Mouse (Mus musculus): Measurements from ENCODE around the gene Iqgap2. TPM values are rescaled to one million over a fixed set of nuclear protein-coding genes. Genes with fewer than 3 reads are reported as not detected.

Iqgap2 gene
- total and polyA plus RNA-seq, 3 experiments, result 0.08 to 0.14 (median 0.11) TPM

GRCm38 (mm10) chr13:95617082-95617670, 274.5 kb downstream of the Iqgap2 start:
- in situ Hi-C loops (cut with MboI; ENCODE audit: low pct_ligation_motif_present, low pct_unique_long_range_greater_than_20kb, low sequenced_read_pairs), result no loop called here
- dilution Hi-C loops (cut with MboI; ENCODE audit: extremely low pct_ligation_motif_present, extremely low pct_unique_long_range_greater_than_20kb, low sequenced_read_pairs), result no loop called here
- Histone ChIP-seq H3K4me2 (ENCODE audit: insufficient read depth, low read depth, poor library complexity, severe bottlenecking) (0 out of 2 replicates have a peak overlapping the region, but pooled peaks have one; percentile 86), H3K9me3 (replicated peaks; ENCODE audit: low read length) (no peaks in the 10 kb centered on the region), H3K27me3 (replicated peaks) (peaks cover 63% of the 10 kb centered on the region), H3K27ac (ENCODE audit: insufficient read depth, low read depth) (no peak overlapping the region), H3K4me3 (replicated peaks in 1 of 3; ENCODE audit: low read depth in 2 of 3, low read length in 2 of 3, poor library complexity in 1 of 3) (no peak overlapping the region), H3K79me2 (replicated peaks; ENCODE audit: control insufficient read depth, extremely low read depth, insufficient read depth, poor library complexity, severe bottlenecking) (no peaks in the 10 kb centered on the region), H3K9ac (ENCODE audit: insufficient read depth, low read depth) (no peak overlapping the region), H3K4me1 (ENCODE audit: control insufficient read depth in 1 of 2, insufficient read depth in 2 of 2) (peaks cover 0 to 8% of the 10 kb centered on the region in 2 experiments; a peak in 2 of 4 replicates), H3K36me3 (replicated peaks in 1 of 2; ENCODE audit: control insufficient read depth in 1 of 2, insufficient read depth in 1 of 2, low read length in 1 of 2) (no peaks in the 10 kb centered on the region)
- DNase-seq (ENCODE audit: extremely low read depth), result no peak
- TF ChIP-seq TCF12 (IDR thresholded peaks at IDR 0.05; ENCODE audit: low read depth, low read length) (no peak), ETS1 (conservative IDR thresholded peaks at IDR 0.05; ENCODE audit: low read depth, low read length) (no peak), USF1 (IDR thresholded peaks at IDR 0.05; ENCODE audit: low read depth, low read length) (no peak)

DNA sequence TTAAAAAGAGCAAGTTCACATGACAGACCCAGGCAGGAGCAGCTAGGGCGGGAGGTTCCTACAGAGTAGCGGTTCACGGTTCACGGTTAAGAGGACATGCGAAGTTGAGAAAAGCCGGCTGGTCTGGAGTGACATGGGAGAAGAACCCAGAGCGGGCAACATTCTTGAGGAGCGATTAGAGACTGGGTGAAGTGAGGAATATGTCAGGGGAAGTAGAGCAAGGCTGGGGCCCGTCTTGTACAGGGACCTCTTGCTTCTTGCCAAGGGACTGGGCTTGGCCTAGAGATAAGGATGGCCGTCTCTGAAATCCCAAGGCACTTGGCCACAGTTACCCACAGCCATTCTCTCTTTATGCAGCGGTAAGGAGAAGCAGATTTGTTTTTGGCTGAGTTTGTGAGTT, 275.2 kb downstream of the Iqgap2 start:
- no peak overlapping the region for H3K4me2 ChIP-seq (ENCODE audit: insufficient read depth, low read depth, poor library complexity, severe bottlenecking)
- no peaks in the 10 kb centered on the region for H3K9me3 ChIP-seq (replicated peaks; ENCODE audit: low read length)
- H3K27me3 ChIP-seq (replicated peaks), result peaks cover 62% of the 10 kb centered on the region
- no peak overlapping the region for H3K27ac ChIP-seq (ENCODE audit: insufficient read depth, low read depth)
- dilution Hi-C loops (cut with MboI; ENCODE audit: extremely low pct_ligation_motif_present, extremely low pct_unique_long_range_greater_than_20kb, low sequenced_read_pairs), result no loop called here
- in situ Hi-C loops (cut with MboI; ENCODE audit: low pct_ligation_motif_present, low pct_unique_long_range_greater_than_20kb, low sequenced_read_pairs), result no loop called here
- H3K4me1 ChIP-seq (ENCODE audit: control insufficient read depth in 1 of 2, insufficient read depth in 2 of 2), result peaks cover 0 to 8% of the 10 kb centered on the region in 2 experiments; a peak in 2 of 4 replicates
- H3K79me2 ChIP-seq (replicated peaks; ENCODE audit: control insufficient read depth, extremely low read depth, insufficient read depth, poor library complexity, severe bottlenecking), result no peaks in the 10 kb centered on the region
- no peak for TF ChIP-seq TBP (conservative IDR thresholded peaks at IDR 0.05; ENCODE audit: low read depth, low read length)
- TF ChIP-seq MYC (IDR thresholded peaks at IDR 0.05; ENCODE audit: low read depth, low read length), result no peak
- no peak for TF ChIP-seq USF2 (conservative IDR thresholded peaks at IDR 0.05; ENCODE audit: low read depth, low read length)
- TF ChIP-seq HCFC1 (IDR thresholded peaks at IDR 0.05; ENCODE audit: low read depth, low read length), result no peak
- TF ChIP-seq PAX5 (IDR thresholded peaks at IDR 0.05; ENCODE audit: low read length), result no peak
- no peak for TF ChIP-seq NELFE (IDR thresholded peaks at IDR 0.05; ENCODE audit: low read depth, low read length)
- TF ChIP-seq ZC3H11A (IDR thresholded peaks at IDR 0.05; ENCODE audit: low read depth, low read length), result no peak
- no peak for TF ChIP-seq UBTF (IDR thresholded peaks at IDR 0.05; ENCODE audit: low read depth, low read length)
- TF ChIP-seq POLR2A (IDR thresholded peaks at IDR 0.05; ENCODE audit: low read depth, low read length), result no peak
- no peak for TF ChIP-seq POLR2AphosphoS2 (IDR thresholded peaks at IDR 0.05; ENCODE audit: low read depth, low read length)
- TF ChIP-seq KAT2A (IDR thresholded peaks at IDR 0.05; ENCODE audit: insufficient replicate concordance, low read length), result no peak
- TF ChIP-seq NRF1 (IDR thresholded peaks at IDR 0.05; ENCODE audit: low read depth, low read length), result no peak
- TF ChIP-seq SMC3 (IDR thresholded peaks at IDR 0.05; ENCODE audit: low read depth, low read length), result no peak
- TF ChIP-seq CTCF (conservative IDR thresholded peaks at IDR 0.05 in 1 of 2, IDR thresholded peaks at IDR 0.05 in 1 of 2; ENCODE audit: low read depth in 2 of 2, low read length in 2 of 2), result no peak
- no peak for TF ChIP-seq ZNF384 (IDR thresholded peaks at IDR 0.05; ENCODE audit: low read depth, low read length)
- no peak for TF ChIP-seq TCF12 (IDR thresholded peaks at IDR 0.05; ENCODE audit: low read depth, low read length)
- TF ChIP-seq GABPA (IDR thresholded peaks at IDR 0.05; ENCODE audit: insufficient replicate concordance, low read depth, low read length), result no peak
- TF ChIP-seq MAFK (IDR thresholded peaks at IDR 0.05; ENCODE audit: insufficient replicate concordance, low read length), result no peak
- TF ChIP-seq USF1 (IDR thresholded peaks at IDR 0.05; ENCODE audit: low read depth, low read length), result no peak
- no peak overlapping the region for H3K4me3 ChIP-seq (replicated peaks in 1 of 3; ENCODE audit: low read depth in 2 of 3, low read length in 2 of 3, poor library complexity in 1 of 3)
- H3K36me3 ChIP-seq (replicated peaks in 1 of 2; ENCODE audit: control insufficient read depth in 1 of 2, insufficient read depth in 1 of 2, low read length in 1 of 2), result no peaks in the 10 kb centered on the region
- no peak overlapping the region for H3K9ac ChIP-seq (ENCODE audit: insufficient read depth, low read depth)
- no peak for DNase-seq (ENCODE audit: extremely low read depth)
